Mouse (Mus musculus) right cerebral cortex, postnatal 14 days (tissue): ENCODE measurements at regions not wholly inside any gene's neighbourhood (a gene's known extent, or its start where the extent isn't known, plus 50 kb on each side); places are given as distances from the start of the nearest gene placed in this dataset.
A peak's percentile ranks its signal among the peaks of the same experiment; 100 is the strongest.
"Not testable (repeated sequence)": the region's sequence is repeated elsewhere in the genome, so short reads cannot be mapped to it uniquely, and the experiment has no call there.

Experiments used
- DNase-seq: peaks from one replicate; pipeline ENCODE4 v3.0.0; 2022

GRCm38 (mm10) chr12:77855796-77856195 lies 338.2 kb upstream of the Gm6657 start:
- DNase-seq = no peak

- no peak for DNase-seq
Measured at GRCm38 (mm10) chr12:77857281-77857680, 336.8 kb upstream of the Gm6657 start.

DNA sequence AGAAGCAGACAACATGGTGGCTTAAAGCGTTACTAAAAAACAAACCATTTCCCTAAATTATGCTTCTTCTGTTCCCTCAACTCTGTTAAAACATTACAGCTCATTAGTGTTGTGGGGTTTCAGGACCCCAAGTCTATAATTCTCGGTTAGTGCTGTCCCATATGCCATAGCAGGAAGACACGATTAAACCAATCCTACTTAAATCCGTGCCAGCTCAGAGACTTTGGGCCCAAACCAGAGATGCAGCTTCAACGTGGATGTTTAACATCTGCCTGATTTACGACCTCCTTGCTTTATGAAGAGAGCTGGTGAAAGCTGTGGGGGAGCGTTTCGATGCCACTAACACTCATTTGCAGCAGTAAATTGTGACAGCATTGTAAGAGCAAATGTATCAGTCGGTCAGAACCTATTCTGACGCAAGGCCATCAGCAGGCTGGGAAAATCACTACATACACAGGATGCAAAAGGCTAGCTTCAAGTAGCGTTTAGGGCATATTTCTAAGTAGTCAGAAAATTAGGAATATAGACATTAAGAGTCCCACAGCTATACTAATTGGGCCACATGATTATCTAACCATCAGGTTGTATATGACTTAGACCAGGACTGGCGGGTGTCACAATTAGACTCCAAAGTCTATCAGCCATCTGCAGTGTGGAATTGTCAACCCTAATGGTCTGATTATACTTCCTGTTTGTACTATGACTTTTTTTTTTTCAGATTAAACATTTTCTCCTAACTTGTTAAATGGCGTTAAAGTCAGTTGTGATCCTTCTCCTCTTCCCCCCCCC lies 333.1 kb upstream of the Gm6657 start:
- no peak for DNase-seq

DNA sequence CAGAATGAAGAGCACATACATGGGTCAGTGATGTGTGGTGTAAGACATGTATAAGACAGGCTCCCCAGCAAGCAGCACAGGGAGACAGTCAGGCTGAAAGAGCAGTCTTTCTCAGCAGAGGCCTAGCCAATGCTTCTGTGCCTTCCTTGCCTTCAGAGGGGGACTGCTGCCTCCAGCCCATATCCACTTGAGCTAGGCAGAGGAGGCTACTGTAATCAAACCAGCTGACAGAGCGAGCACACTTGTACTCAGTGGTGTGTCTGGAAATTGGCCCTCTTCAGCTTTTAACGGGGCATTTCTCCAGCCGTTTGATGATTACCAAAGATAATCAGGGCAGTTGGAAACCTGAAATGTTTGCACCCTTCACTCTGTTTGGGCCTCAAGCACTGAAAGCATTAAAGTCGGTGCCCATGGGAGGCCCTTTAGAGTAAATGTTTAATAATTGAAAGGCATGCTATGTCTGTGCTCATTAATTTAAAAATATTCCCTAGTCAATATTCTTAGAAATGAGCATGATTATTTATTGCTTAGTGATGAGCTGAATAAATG lies 326.0 kb upstream of the Gm6657 start:
- no peak for DNase-seq

- no peak for DNase-seq
Measured at GRCm38 (mm10) chr12:77869296-77869695, 324.7 kb upstream of the Gm6657 start.

- no peak for DNase-seq
Measured at GRCm38 (mm10) chr12:77887335-77887734, 306.7 kb upstream of the Gm6657 start.

DNA sequence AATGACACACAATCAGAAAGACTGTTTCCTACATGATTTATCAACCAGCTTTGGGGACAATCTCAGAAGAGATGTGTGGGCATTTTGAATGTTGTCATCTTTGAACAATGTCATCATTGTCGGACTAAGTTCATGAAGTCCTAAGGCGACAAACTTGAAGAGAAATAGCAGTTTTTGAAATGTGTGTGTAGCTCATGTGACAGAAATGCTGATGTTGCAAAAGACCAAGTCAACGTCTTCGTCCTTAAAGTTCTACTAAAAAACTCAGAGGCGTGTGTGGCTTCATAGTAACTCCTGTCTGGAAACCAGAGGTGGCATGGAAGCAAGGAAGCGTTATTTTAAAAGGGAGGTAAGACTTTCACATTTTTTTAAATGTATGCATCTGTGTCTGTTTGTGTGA lies 302.6 kb upstream of the Gm6657 start:
- DNase-seq = no peak

DNA sequence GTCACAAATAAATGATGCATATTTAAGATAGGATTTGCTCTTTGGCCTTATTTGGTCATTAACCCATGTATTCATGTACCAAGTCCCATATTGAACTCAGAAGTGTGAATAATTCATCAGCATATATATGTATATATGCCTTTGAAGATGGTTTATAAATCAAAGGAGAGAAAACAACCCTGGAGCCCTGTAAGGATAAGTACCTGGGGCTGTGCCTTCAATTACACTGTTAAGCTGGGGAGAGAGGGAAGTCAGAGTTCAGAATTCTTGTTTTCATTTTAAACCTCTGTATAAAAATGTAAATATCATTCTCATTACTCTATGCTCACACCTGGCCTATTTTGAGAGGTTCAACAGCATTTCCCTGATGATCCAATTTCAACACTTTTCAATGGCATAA lies 299.8 kb upstream of the Gm6657 start:
- no peak for DNase-seq

- DNase-seq = no peak
Measured at GRCm38 (mm10) chr12:77895508-77895907, 298.5 kb upstream of the Gm6657 start.

DNA sequence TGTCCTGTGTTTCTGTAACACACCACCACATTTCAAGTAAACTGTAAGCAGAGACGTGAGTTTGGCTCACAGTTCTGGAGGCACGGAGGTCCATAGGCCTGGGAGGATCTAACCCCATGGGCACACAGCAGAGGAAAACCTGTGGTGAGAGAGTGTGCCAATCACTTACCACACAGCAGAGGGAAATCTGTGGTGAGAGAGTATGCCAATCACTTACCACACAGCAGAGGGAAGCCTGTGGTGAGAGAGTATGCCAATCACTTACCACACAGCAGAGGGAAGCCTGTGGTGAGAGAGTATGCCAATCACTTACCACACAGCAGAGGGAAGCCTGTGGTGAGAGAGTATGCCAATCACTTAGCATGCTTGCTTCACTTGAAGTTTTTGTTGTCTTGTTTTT lies 295.1 kb upstream of the Gm6657 start:
- DNase-seq = not testable (repeated sequence)

- DNase-seq = no peak
Measured at GRCm38 (mm10) chr12:77901254-77901653, 292.8 kb upstream of the Gm6657 start.

DNA sequence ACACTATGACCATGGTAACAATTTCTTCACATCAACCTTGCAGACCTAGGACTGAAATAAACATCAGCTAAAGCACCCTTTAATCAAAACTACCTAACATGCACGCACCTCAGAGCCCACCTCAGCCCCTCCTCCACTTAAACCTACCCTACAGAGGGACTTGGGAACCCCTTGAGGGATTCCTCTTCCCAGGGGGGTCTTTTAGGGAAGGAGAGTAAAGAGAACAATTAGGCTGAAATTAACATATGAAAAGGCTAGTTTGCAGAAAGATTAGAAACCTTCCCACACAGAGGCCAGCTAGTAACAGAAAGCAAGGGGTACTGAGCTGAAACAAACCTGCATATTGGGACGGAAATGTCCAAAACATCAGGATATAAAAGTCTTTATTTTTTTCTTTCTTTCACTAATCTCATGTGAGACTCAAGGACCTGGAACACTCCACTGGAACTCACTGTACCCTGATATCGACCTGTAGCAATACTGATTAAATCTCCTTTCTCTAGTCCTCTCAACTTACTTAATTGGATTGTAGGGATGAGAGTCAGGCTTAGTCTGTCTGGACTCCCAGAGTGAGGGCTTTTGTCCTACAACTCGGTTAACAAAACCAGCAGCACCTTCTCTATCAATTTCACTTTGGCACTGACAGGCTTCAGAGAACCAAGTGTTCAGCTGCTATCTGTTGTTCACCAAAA lies 281.0 kb upstream of the Gm6657 start:
- no peak for DNase-seq

DNA sequence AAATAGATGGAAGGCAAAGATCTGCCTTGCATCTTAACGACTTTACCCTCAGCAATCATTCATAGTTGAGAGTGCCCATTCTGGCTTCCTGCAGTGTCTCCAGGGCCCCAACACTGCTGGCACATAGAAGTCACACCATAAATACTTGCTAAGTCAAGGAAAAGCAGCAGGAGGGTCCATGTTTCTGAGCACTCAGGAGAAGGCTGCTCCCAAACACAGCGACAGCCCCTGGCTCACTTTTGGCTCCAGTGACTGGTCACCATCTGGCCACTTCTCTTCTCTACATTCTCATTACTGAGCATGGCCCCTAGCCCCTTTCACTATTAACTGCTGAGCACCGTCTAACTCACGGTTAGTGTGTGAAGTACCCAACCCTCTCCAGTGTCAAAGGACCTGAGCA lies 265.3 kb upstream of the Gm6657 start:
- DNase-seq = no peak

- DNase-seq = no peak
Measured at GRCm38 (mm10) chr12:77929571-77929970, 264.5 kb upstream of the Gm6657 start.

GRCm38 (mm10) chr12:77943960-77944359 lies 250.1 kb upstream of the Gm6657 start:
- DNase-seq = no peak

GRCm38 (mm10) chr12:77949474-77950017 lies 244.5 kb upstream of the Gm6657 start:
- peak; percentile 25 for DNase-seq

GRCm38 (mm10) chr12:77952492-77952891 lies 241.6 kb upstream of the Gm6657 start:
- no peak for DNase-seq

- no peak for DNase-seq
Measured at GRCm38 (mm10) chr12:77962631-77963030, 231.4 kb upstream of the Gm6657 start.

GRCm38 (mm10) chr12:77968543-77968942 lies 225.5 kb upstream of the Gm6657 start:
- DNase-seq = no peak

GRCm38 (mm10) chr12:77970026-77970425 lies 224.0 kb upstream of the Gm6657 start:
- DNase-seq = no peak

- DNase-seq = no peak
Measured at GRCm38 (mm10) chr12:77972165-77972564, 221.9 kb upstream of the Gm6657 start.

GRCm38 (mm10) chr12:77976952-77977351 lies 217.1 kb upstream of the Gm6657 start:
- no peak for DNase-seq

GRCm38 (mm10) chr12:77986738-77987137 lies 207.3 kb upstream of the Gm6657 start:
- no peak for DNase-seq

- DNase-seq = no peak
Measured at GRCm38 (mm10) chr12:77989766-77990165, 204.3 kb upstream of the Gm6657 start.
